Mouse (Mus musculus) cerebellum, postnatal 4 days (tissue): ENCODE data around the gene Thnsl2.
A peak's percentile ranks its signal among the peaks of the same experiment; 100 is the strongest.

Source experiments
- DNase-seq, 2 experiments: peaks; one replicate each; pipeline ENCODE4 v3.0.0; 2022; ENCODE audit warnings: low spot score in 2 of 2, mixed read lengths in 1 of 2

Gene Thnsl2

GRCm38 (mm10) chr6:71133559-71133958 is 10.7 kb downstream of the Thnsl2 start:
- no peak for DNase-seq

- no peak for DNase-seq
Observed at GRCm38 (mm10) chr6:71131038-71131437, 13.2 kb downstream of the Thnsl2 start.

- DNase-seq = no peak
Observed at GRCm38 (mm10) chr6:71130269-71130668, 14.0 kb downstream of the Thnsl2 start.

GRCm38 (mm10) chr6:71129071-71129470 is 15.2 kb downstream of the Thnsl2 start:
- no peak for DNase-seq

GRCm38 (mm10) chr6:71126290-71126689 is 17.9 kb downstream of the Thnsl2 start:
- no peak for DNase-seq

GRCm38 (mm10) chr6:71125043-71125893 is 19.0 kb downstream of the Thnsl2 start:
- peak; percentile 79 to 86 for DNase-seq

GRCm38 (mm10) chr6:71119577-71120254 is 24.5 kb downstream of the Thnsl2 start:
- DNase-seq = no peak

GRCm38 (mm10) chr6:71111419-71112113 is 32.7 kb downstream of the Thnsl2 start:
- peak in 1 of 2 experiments; percentile 29 for DNase-seq

GRCm38 (mm10) chr6:71106170-71106945 is 37.9 kb downstream of the Thnsl2 start:
- DNase-seq = peak in 1 of 2 experiments; percentile 6

- no peak for DNase-seq
Observed at GRCm38 (mm10) chr6:71096126-71096525, 48.1 kb downstream of the Thnsl2 start.

- peak in 1 of 2 experiments; percentile 65 for DNase-seq
Observed at GRCm38 (mm10) chr6:71094693-71095092, 49.5 kb downstream of the Thnsl2 start.

GRCm38 (mm10) chr6:71093686-71094085 is 50.6 kb downstream of the Thnsl2 start:
- DNase-seq = no peak

GRCm38 (mm10) chr6:71090475-71090874 is 53.8 kb downstream of the Thnsl2 start:
- no peak for DNase-seq

- DNase-seq = no peak
Observed at GRCm38 (mm10) chr6:71089735-71090134, 54.5 kb downstream of the Thnsl2 start.

GRCm38 (mm10) chr6:71088992-71089391 is 55.2 kb downstream of the Thnsl2 start:
- DNase-seq = no peak

GRCm38 (mm10) chr6:71083441-71083840 is 60.8 kb downstream of the Thnsl2 start:
- no peak for DNase-seq

GRCm38 (mm10) chr6:71082084-71082483 is 62.2 kb downstream of the Thnsl2 start:
- DNase-seq = no peak

- peak in 1 of 2 experiments; percentile 20 for DNase-seq
Observed at GRCm38 (mm10) chr6:71081230-71081629, 63.0 kb downstream of the Thnsl2 start.
